Mouse (Mus musculus): ENCODE measurements around the gene Gatm. TPM values are rescaled to one million over a fixed set of nuclear protein-coding genes. Genes with fewer than 3 reads are reported as not detected.

Gatm gene
- polyA plus RNA-seq, 1 experiment from 2014 or later: 18.8 TPM

- no peak overlapping the region for H3K9ac ChIP-seq (ENCODE audit: low read length)
- no peak for ATAC-seq (ENCODE audit: insufficient read depth, low FRiP score, low TSS enrichment)
These were observed 7.6 kb upstream of the Gatm start for GRCm38 (mm10) chr2:122618719-122619118.

GRCm38 (mm10) chr2:122617792-122618191 lies 6.7 kb upstream of the Gatm start:
- H3K27ac ChIP-seq (ENCODE audit: low read depth, low read length): no peak overlapping the region
- 78% methylated on average over 6 of the region's 6 CpGs for whole genome bisulfite sequencing

More at GRCm38 (mm10) chr2:122618719-122619118, 7.6 kb upstream of the Gatm start:
- Histone ChIP-seq H3K4me1 (ENCODE audit: control insufficient read depth, insufficient read depth, low read length) (no peaks in the 10 kb centered on the region), H3K4me3 (ENCODE audit: low read depth, low read length) (no peak overlapping the region), H3K27ac (ENCODE audit: low read depth, low read length) (no peak overlapping the region), H3K4me2 (ENCODE audit: low read depth) (no peak overlapping the region), H3K9me3 (ENCODE audit: control insufficient read depth, low read length) (no peaks in the 10 kb centered on the region), H3K36me3 (ENCODE audit: control insufficient read depth, insufficient read depth, low read length) (no peaks in the 10 kb centered on the region), H3K27me3 (ENCODE audit: control insufficient read depth, insufficient read depth, low read length) (no peaks in the 10 kb centered on the region)
- 64% methylated on average over 4 of the region's 4 CpGs for WGBS
- DNase-seq (ENCODE audit: low spot score): no peak

GRCm38 (mm10) chr2:122616237-122616636 lies 5.1 kb upstream of the Gatm start:
- Histone ChIP-seq H3K36me3 (ENCODE audit: control insufficient read depth, insufficient read depth, low read length) (no peaks in the 10 kb centered on the region), H3K4me1 (ENCODE audit: control insufficient read depth, insufficient read depth, low read length) (no peaks in the 10 kb centered on the region), H3K4me3 (ENCODE audit: low read depth, low read length) (no peak overlapping the region), H3K9me3 (ENCODE audit: control insufficient read depth, low read length) (no peaks in the 10 kb centered on the region), H3K27me3 (ENCODE audit: control insufficient read depth, insufficient read depth, low read length) (no peaks in the 10 kb centered on the region), H3K9ac (ENCODE audit: low read length) (no peak overlapping the region), H3K4me2 (ENCODE audit: low read depth) (no peak overlapping the region), H3K27ac (ENCODE audit: low read depth, low read length) (no peak overlapping the region)
- 75% methylated on average over 6 of the region's 6 CpGs for WGBS
- ATAC-seq (ENCODE audit: insufficient read depth, low FRiP score, low TSS enrichment) (no peak), DNase-seq (ENCODE audit: low spot score) (no peak)

More at GRCm38 (mm10) chr2:122617792-122618191, 6.7 kb upstream of the Gatm start:
- no peaks in the 10 kb centered on the region for H3K9me3 ChIP-seq (ENCODE audit: control insufficient read depth, low read length)
- H3K4me1 ChIP-seq (ENCODE audit: control insufficient read depth, insufficient read depth, low read length): no peaks in the 10 kb centered on the region
- H3K4me3 ChIP-seq (ENCODE audit: low read depth, low read length): no peak overlapping the region
- no peak for DNase-seq (ENCODE audit: low spot score)
- ATAC-seq (ENCODE audit: insufficient read depth, low FRiP score, low TSS enrichment): no peak
- H3K4me2 ChIP-seq (ENCODE audit: low read depth): no peak overlapping the region
- H3K9ac ChIP-seq (ENCODE audit: low read length): no peak overlapping the region
- no peaks in the 10 kb centered on the region for H3K27me3 ChIP-seq (ENCODE audit: control insufficient read depth, insufficient read depth, low read length)
- no peaks in the 10 kb centered on the region for H3K36me3 ChIP-seq (ENCODE audit: control insufficient read depth, insufficient read depth, low read length)

GRCm38 (mm10) chr2:122611654-122611973 lies 511 bp upstream of the Gatm start:
- H3K4me3 ChIP-seq (ENCODE audit: low read depth, low read length): no peak overlapping the region
- no peak overlapping the region for H3K9ac ChIP-seq (ENCODE audit: low read length)
- DNase-seq (ENCODE audit: low spot score) (no peak), ATAC-seq (ENCODE audit: insufficient read depth, low FRiP score, low TSS enrichment) (no peak)
- H3K9me3 ChIP-seq (ENCODE audit: control insufficient read depth, low read length): no peaks in the 10 kb centered on the region
- no peaks in the 10 kb centered on the region for H3K36me3 ChIP-seq (ENCODE audit: control insufficient read depth, insufficient read depth, low read length)
- H3K27me3 ChIP-seq (ENCODE audit: control insufficient read depth, insufficient read depth, low read length): 0 out of 2 replicates have a peak, but pooled peaks cover 2% of the 10 kb centered on the region
- 87% methylated on average over 4 of the region's 4 CpGs for WGBS
- no peaks in the 10 kb centered on the region for H3K4me1 ChIP-seq (ENCODE audit: control insufficient read depth, insufficient read depth, low read length)
- H3K27ac ChIP-seq (ENCODE audit: low read depth, low read length): no peak overlapping the region
- H3K4me2 ChIP-seq (ENCODE audit: low read depth): peak overlapping the region; percentile 67

GRCm38 (mm10) chr2:122608820-122609219 lies 2.3 kb downstream of the Gatm start:
- DNase-seq (ENCODE audit: low spot score) (no peak), ATAC-seq (ENCODE audit: insufficient read depth, low FRiP score, low TSS enrichment) (no peak)
- Histone ChIP-seq H3K9me3 (ENCODE audit: control insufficient read depth, low read length) (no peaks in the 10 kb centered on the region), H3K27me3 (ENCODE audit: control insufficient read depth, insufficient read depth, low read length) (0 out of 2 replicates have a peak, but pooled peaks cover 2% of the 10 kb centered on the region), H3K4me2 (ENCODE audit: low read depth) (no peak overlapping the region), H3K36me3 (ENCODE audit: control insufficient read depth, insufficient read depth, low read length) (no peaks in the 10 kb centered on the region), H3K4me3 (ENCODE audit: low read depth, low read length) (no peak overlapping the region), H3K27ac (ENCODE audit: low read depth, low read length) (no peak overlapping the region), H3K9ac (ENCODE audit: low read length) (no peak overlapping the region), H3K4me1 (ENCODE audit: control insufficient read depth, insufficient read depth, low read length) (no peaks in the 10 kb centered on the region)
- WGBS: 81% methylated on average over 9 of the region's 9 CpGs

GRCm38 (mm10) chr2:122605829-122606228 lies 5.3 kb downstream of the Gatm start:
- Histone ChIP-seq H3K4me3 (ENCODE audit: low read depth, low read length) (no peak overlapping the region), H3K27me3 (ENCODE audit: control insufficient read depth, insufficient read depth, low read length) (0 out of 2 replicates have a peak, but pooled peaks cover 2% of the 10 kb centered on the region), H3K9me3 (ENCODE audit: control insufficient read depth, low read length) (no peaks in the 10 kb centered on the region), H3K9ac (ENCODE audit: low read length) (no peak overlapping the region), H3K27ac (ENCODE audit: low read depth, low read length) (no peak overlapping the region), H3K36me3 (ENCODE audit: control insufficient read depth, insufficient read depth, low read length) (no peaks in the 10 kb centered on the region), H3K4me2 (ENCODE audit: low read depth) (no peak overlapping the region), H3K4me1 (ENCODE audit: control insufficient read depth, insufficient read depth, low read length) (no peaks in the 10 kb centered on the region)
- DNase-seq (ENCODE audit: low spot score): no peak
- ATAC-seq (ENCODE audit: insufficient read depth, low FRiP score, low TSS enrichment): no peak
- WGBS: 84% methylated on average over 5 of the region's 5 CpGs

GRCm38 (mm10) chr2:122601354-122601753 lies 9.7 kb downstream of the Gatm start:
- H3K36me3 ChIP-seq (ENCODE audit: control insufficient read depth, insufficient read depth, low read length): no peaks in the 10 kb centered on the region
- 80% methylated on average over 2 of the region's 2 CpGs for WGBS

GRCm38 (mm10) chr2:122599736-122600135 lies 11.4 kb downstream of the Gatm start:
- DNase-seq (ENCODE audit: low spot score) (no peak), ATAC-seq (ENCODE audit: insufficient read depth, low FRiP score, low TSS enrichment) (no peak)
- Histone ChIP-seq H3K36me3 (ENCODE audit: control insufficient read depth, insufficient read depth, low read length) (no peaks in the 10 kb centered on the region), H3K9ac (ENCODE audit: low read length) (no peak overlapping the region), H3K4me3 (ENCODE audit: low read depth, low read length) (no peak overlapping the region), H3K4me2 (ENCODE audit: low read depth) (no peak overlapping the region), H3K9me3 (ENCODE audit: control insufficient read depth, low read length) (no peaks in the 10 kb centered on the region), H3K27me3 (ENCODE audit: control insufficient read depth, insufficient read depth, low read length) (no peaks in the 10 kb centered on the region), H3K4me1 (ENCODE audit: control insufficient read depth, insufficient read depth, low read length) (no peaks in the 10 kb centered on the region), H3K27ac (ENCODE audit: low read depth, low read length) (no peak overlapping the region)
- WGBS: 83% methylated on average over 2 of the region's 2 CpGs

More at GRCm38 (mm10) chr2:122601354-122601753, 9.7 kb downstream of the Gatm start:
- H3K4me2 ChIP-seq (ENCODE audit: low read depth): no peak overlapping the region
- ATAC-seq (ENCODE audit: insufficient read depth, low FRiP score, low TSS enrichment) (no peak), DNase-seq (ENCODE audit: low spot score) (no peak)
- no peak overlapping the region for H3K4me3 ChIP-seq (ENCODE audit: low read depth, low read length)
- H3K4me1 ChIP-seq (ENCODE audit: control insufficient read depth, insufficient read depth, low read length): no peaks in the 10 kb centered on the region
- H3K27ac ChIP-seq (ENCODE audit: low read depth, low read length): no peak overlapping the region
- H3K9me3 ChIP-seq (ENCODE audit: control insufficient read depth, low read length): no peaks in the 10 kb centered on the region
- no peak overlapping the region for H3K9ac ChIP-seq (ENCODE audit: low read length)
- H3K27me3 ChIP-seq (ENCODE audit: control insufficient read depth, insufficient read depth, low read length): no peaks in the 10 kb centered on the region

GRCm38 (mm10) chr2:122595461-122595860 lies 15.6 kb downstream of the Gatm start:
- 92% methylated on average over 16 of the region's 16 CpGs for WGBS
- ATAC-seq (ENCODE audit: insufficient read depth, low FRiP score, low TSS enrichment): no peak
- no peaks in the 10 kb centered on the region for H3K36me3 ChIP-seq (ENCODE audit: control insufficient read depth, insufficient read depth, low read length)
- H3K27me3 ChIP-seq (ENCODE audit: control insufficient read depth, insufficient read depth, low read length): no peaks in the 10 kb centered on the region
- no peak overlapping the region for H3K4me2 ChIP-seq (ENCODE audit: low read depth)
- no peak for DNase-seq (ENCODE audit: low spot score)
- H3K9ac ChIP-seq (ENCODE audit: low read length): no peak overlapping the region
- no peaks in the 10 kb centered on the region for H3K4me1 ChIP-seq (ENCODE audit: control insufficient read depth, insufficient read depth, low read length)
- H3K9me3 ChIP-seq (ENCODE audit: control insufficient read depth, low read length): no peaks in the 10 kb centered on the region
- H3K4me3 ChIP-seq (ENCODE audit: low read depth, low read length): no peak overlapping the region
- H3K27ac ChIP-seq (ENCODE audit: low read depth, low read length): no peak overlapping the region

Measured in neural tube, embryonic 11.5 days (tissue).